Mouse (Mus musculus): Measurements from ENCODE around the gene Hsd3b1. TPM values are rescaled to one million over a fixed set of nuclear protein-coding genes. Genes with fewer than 3 reads are reported as not detected.

Gene Hsd3b1
- total RNA-seq, 1 experiment, result 0.22 TPM

Other genes with a start within 250 kb of the Hsd3b1 start
- not detected in 2 replicates for gene Hsd3b5, start 229.5 kb downstream of the Hsd3b1 start, total RNA-seq (2012; rRNA removed)
- 0.11 and 0.27 TPM in 2 replicates for gene Hsd3b2, start 135.3 kb downstream of the Hsd3b1 start, total RNA-seq (2012; rRNA removed)
- not detected in 2 replicates for gene Hsd3b3, start 96.7 kb downstream of the Hsd3b1 start, total RNA-seq (2012; rRNA removed)
- gene Hsd3b6, start 45.4 kb downstream of the Hsd3b1 start, total RNA-seq (2012; rRNA removed), result not detected in 2 replicates
- gene Hao2, start 33.4 kb upstream of the Hsd3b1 start, total RNA-seq (2012; rRNA removed), result not detected in 2 replicates

Data from ES-E14 (cell line).